Mouse (Mus musculus): ENCODE results near the gene Icos. TPM values are rescaled to one million over a fixed set of nuclear protein-coding genes. Genes with fewer than 3 reads are reported as not detected.

Gene Icos
- polyA plus RNA-seq, 1 experiment from 2014 or later = not detected

DNA sequence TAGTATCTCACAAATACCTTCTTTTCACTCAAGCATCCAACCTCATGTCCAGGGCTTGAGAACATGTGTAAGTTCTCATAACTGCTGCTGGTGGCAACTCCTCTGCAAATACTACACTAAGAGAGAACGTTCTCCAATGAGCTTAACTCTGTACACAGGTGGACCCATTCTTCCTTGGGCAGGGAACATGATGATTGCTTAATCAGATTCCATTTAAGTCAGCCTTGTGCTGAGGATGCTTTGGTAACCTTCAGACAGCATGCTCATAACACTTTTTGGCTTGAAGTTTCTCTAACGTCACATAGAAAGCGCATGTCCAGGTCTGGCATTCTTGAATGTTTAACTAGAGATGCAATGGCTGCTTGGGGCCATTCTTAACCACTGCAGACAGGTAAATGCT is 69.6 kb downstream of the Icos start:
- Histone ChIP-seq H3K4me2 (no peak overlapping the region), H3K27me3 (no peaks in the 10 kb centered on the region), H3K9ac (no peak overlapping the region), H3K36me3 (no peaks in the 10 kb centered on the region), H3K27ac (replicated peaks) (no peak overlapping the region), H3K4me3 (no peak overlapping the region), H3K9me3 (no peaks in the 10 kb centered on the region), H3K4me1 (replicated peaks) (no peaks in the 10 kb centered on the region)
- no peak for ATAC-seq (ENCODE audit: low FRiP score, low read depth)
- WGBS = 93% methylated on average over 3 of the region's 3 CpGs

Other genes with a start within 250 kb of the Icos start
- gene Ctla4, start 90.9 kb upstream of the Icos start, polyA plus RNA-seq (2015; fragmentation: Nextera tagmentation; extraction: Ambion mirVana) = not detected in 2 replicates